Mouse (Mus musculus) liver, embryonic 16.5 days (tissue): ENCODE measurements around the gene Rpl21. TPM values are rescaled to one million over a fixed set of nuclear protein-coding genes. Genes with fewer than 3 reads are reported as not detected.

ENCODE experiments used
- ATAC-seq: fragments of 200-750 bp; cut with Nextera tagmentation; 2 replicates; pipeline ENCODE4 v1.8.0; 2017; ENCODE audit warnings: low read depth, mild to moderate bottlenecking, moderate number of reproducible peaks, moderate library complexity
- H3K27ac ChIP-seq: fragments of 300-500 bp; sonication (generic); 2 replicates; pipeline ENCODE4 v1.5.1; 2014; ENCODE audit warnings: mild to moderate bottlenecking, low read length
- H3K27me3 ChIP-seq: fragments of 300-500 bp; sonication (generic); 2 replicates; pipeline ENCODE4 v1.6.1; 2014; ENCODE audit warnings: low read depth, low read length, mixed read lengths; ENCODE audit not compliant: control insufficient read depth, insufficient read depth
- H3K36me3 ChIP-seq: fragments of 300-500 bp; sonication (generic); 2 replicates; pipeline ENCODE4 v1.6.1; 2014; ENCODE audit warnings: mild to moderate bottlenecking; ENCODE audit not compliant: control insufficient read depth, insufficient read depth
- H3K4me1 ChIP-seq: fragments of 300-500 bp; sonication (generic); 2 replicates; pipeline ENCODE4 v1.6.1; 2014; ENCODE audit warnings: low read depth, low read length, mixed read lengths; ENCODE audit not compliant: control insufficient read depth
- H3K4me2 ChIP-seq: fragments of 300-500 bp; sonication (generic); 2 replicates; pipeline ENCODE4 v1.6.1; 2014; ENCODE audit warnings: low read depth, low read length, mixed read lengths
- H3K4me3 ChIP-seq: fragments of 300-500 bp; sonication (generic); 2 replicates; pipeline ENCODE4 v1.5.1; 2014; ENCODE audit warnings: low read depth, mild to moderate bottlenecking, low read length
- H3K9ac ChIP-seq: fragments of 300-500 bp; sonication (generic); 2 replicates; pipeline ENCODE4 v1.6.1; 2014; ENCODE audit warnings: low read depth, low read length
- H3K9me3 ChIP-seq: fragments of 300-500 bp; sonication (generic); replicated peaks from 2 replicates; pipeline ENCODE4 v1.6.1; 2016; ENCODE audit warnings: low read length; ENCODE audit not compliant: control insufficient read depth
- WGBS: fragments of 180-500 bp; shearing (Covaris S2); extraction: QIAGEN DNeasy Blood & Tissue Kit; methylation state at CpG from one replicate; pipeline ENCODE4 v1.1.7; 2014; ENCODE audit not compliant: insufficient replicate concordance; 5-methylcytosine and 5-hydroxymethylcytosine counted together
- polyA plus RNA-seq: library from polyadenylated mRNA; unstranded; fragments of >200 nt; fragmentation: Nextera tagmentation; extraction: Ambion mirVana; gene quantifications from 2 replicates; pipeline ENCODE4 v1.2.1, GENCODE M21; 2015

The Rpl21 gene
- polyA plus RNA-seq, 1 experiment from 2014 or later = 251 TPM

GRCm38 (mm10) chr5:146856106-146856505 lies 23.4 kb downstream of the Rpl21 start:
- 81% methylated on average over 3 of the region's 3 CpGs for WGBS
- H3K4me1 ChIP-seq = no peaks in the 10 kb centered on the region
- no peak for ATAC-seq
- no peak overlapping the region for H3K4me2 ChIP-seq
- no peak overlapping the region for H3K27ac ChIP-seq
- no peaks in the 10 kb centered on the region for H3K36me3 ChIP-seq
- H3K27me3 ChIP-seq = no peaks in the 10 kb centered on the region
- H3K9ac ChIP-seq = no peak overlapping the region
- no peak overlapping the region for H3K4me3 ChIP-seq
- H3K9me3 ChIP-seq = peaks cover 6% of the 10 kb centered on the region

GRCm38 (mm10) chr5:146857620-146858019 lies 24.9 kb downstream of the Rpl21 start:
- Histone ChIP-seq H3K4me1 (no peaks in the 10 kb centered on the region), H3K36me3 (no peaks in the 10 kb centered on the region), H3K9ac (no peak overlapping the region), H3K4me2 (no peak overlapping the region), H3K4me3 (no peak overlapping the region), H3K9me3 (peaks cover 6% of the 10 kb centered on the region), H3K27me3 (no peaks in the 10 kb centered on the region), H3K27ac (no peak overlapping the region)
- no peak for ATAC-seq
- 51% methylated on average over 8 of the region's 8 CpGs for WGBS

GRCm38 (mm10) chr5:146858772-146859171 lies 26.1 kb downstream of the Rpl21 start:
- H3K9me3 ChIP-seq = peaks cover 6% of the 10 kb centered on the region
- H3K4me3 ChIP-seq = no peak overlapping the region
- H3K27ac ChIP-seq = no peak overlapping the region
- H3K27me3 ChIP-seq = no peaks in the 10 kb centered on the region
- WGBS = 86% methylated on average over 9 of the region's 9 CpGs
- H3K36me3 ChIP-seq = no peaks in the 10 kb centered on the region
- H3K4me2 ChIP-seq = no peak overlapping the region
- ATAC-seq = no peak
- no peaks in the 10 kb centered on the region for H3K4me1 ChIP-seq
- no peak overlapping the region for H3K9ac ChIP-seq

- WGBS = 76% methylated on average over 8 of the region's 8 CpGs
- Histone ChIP-seq H3K4me1 (no peaks in the 10 kb centered on the region), H3K27ac (no peak overlapping the region), H3K9ac (no peak overlapping the region), H3K27me3 (no peaks in the 10 kb centered on the region), H3K4me3 (no peak overlapping the region), H3K36me3 (no peaks in the 10 kb centered on the region), H3K4me2 (no peak overlapping the region), H3K9me3 (peaks cover 6% of the 10 kb centered on the region)
- ATAC-seq = no peak
Observed at GRCm38 (mm10) chr5:146859246-146859645, 26.6 kb downstream of the Rpl21 start.

- Histone ChIP-seq H3K9me3 (peaks cover 6% of the 10 kb centered on the region), H3K36me3 (no peaks in the 10 kb centered on the region), H3K9ac (no peak overlapping the region), H3K27ac (no peak overlapping the region), H3K4me1 (peaks cover under 1% of the 10 kb centered on the region; the same call in 1 of the 2 replicates), H3K4me3 (no peak overlapping the region), H3K4me2 (no peak overlapping the region), H3K27me3 (no peaks in the 10 kb centered on the region)
- no peak for ATAC-seq
- 55% methylated on average over 18 of the region's 18 CpGs for WGBS
Observed at GRCm38 (mm10) chr5:146860222-146860998, 27.7 kb downstream of the Rpl21 start.

- no peaks in the 10 kb centered on the region for H3K36me3 ChIP-seq
- H3K4me3 ChIP-seq = no peak overlapping the region
- peaks cover 12% of the 10 kb centered on the region for H3K4me1 ChIP-seq
- H3K4me2 ChIP-seq = no peak overlapping the region
- H3K9ac ChIP-seq = no peak overlapping the region
- no peaks in the 10 kb centered on the region for H3K9me3 ChIP-seq
- ATAC-seq = no peak
- H3K27me3 ChIP-seq = no peaks in the 10 kb centered on the region
- 50% methylated on average over 7 of the region's 7 CpGs for WGBS
- no peak overlapping the region for H3K27ac ChIP-seq
Observed at GRCm38 (mm10) chr5:146861588-146861987, 28.9 kb downstream of the Rpl21 start.

GRCm38 (mm10) chr5:146865511-146865910 lies 32.8 kb downstream of the Rpl21 start:
- no peaks in the 10 kb centered on the region for H3K9me3 ChIP-seq
- peaks cover 28% of the 10 kb centered on the region for H3K4me1 ChIP-seq
- H3K27ac ChIP-seq = peak overlapping the region; percentile 71; the same call in 1 of the 2 replicates
- no peak overlapping the region for H3K4me3 ChIP-seq
- H3K36me3 ChIP-seq = no peaks in the 10 kb centered on the region
- H3K27me3 ChIP-seq = no peaks in the 10 kb centered on the region
- no peak for ATAC-seq
- no peak overlapping the region for H3K9ac ChIP-seq
- 33% methylated on average over 4 of the region's 4 CpGs for WGBS
- no peak overlapping the region for H3K4me2 ChIP-seq

GRCm38 (mm10) chr5:146866277-146866676 lies 33.6 kb downstream of the Rpl21 start:
- H3K9ac ChIP-seq = peak overlapping the region; percentile 30; the same call in 1 of the 2 replicates

GRCm38 (mm10) chr5:146867246-146867945 lies 34.7 kb downstream of the Rpl21 start:
- ATAC-seq = peak; percentile 80
- 2% methylated on average over 19 of the region's 19 CpGs for whole genome bisulfite sequencing
- Histone ChIP-seq H3K4me3 (no peak overlapping the region; the same call in 1 of the 2 replicates), H3K36me3 (no peaks in the 10 kb centered on the region), H3K9ac (0 out of 2 replicates have a peak overlapping the region, but pooled peaks have one; percentile 6), H3K9me3 (no peaks in the 10 kb centered on the region), H3K27ac (peak overlapping the region; percentile 4), H3K27me3 (no peaks in the 10 kb centered on the region), H3K4me1 (peaks cover 28% of the 10 kb centered on the region), H3K4me2 (peak overlapping the region; percentile 36)

More at GRCm38 (mm10) chr5:146866277-146866676, 33.6 kb downstream of the Rpl21 start:
- peak; percentile 73 for ATAC-seq
- Histone ChIP-seq H3K36me3 (no peaks in the 10 kb centered on the region), H3K27me3 (no peaks in the 10 kb centered on the region), H3K4me1 (peaks cover 28% of the 10 kb centered on the region), H3K4me2 (peak overlapping the region; percentile 36), H3K27ac (peak overlapping the region; percentile 71), H3K4me3 (no peak overlapping the region), H3K9me3 (no peaks in the 10 kb centered on the region)
- 25% methylated on average over 2 of the region's 2 CpGs for WGBS
